Mouse (Mus musculus) embryonic stem cell, embryonic (primary cell): ENCODE measurements around the gene Zfp36.

ENCODE experiments used
- CTCF ChIA-PET, 4 experiments: fragments of 300-600 bp in 2 of 4; fragments of 350-600 bp in 2 of 4; sonication (Branson Sonifier 250); formaldehyde crosslinking; loops; one replicate each; lab custom pipeline; 2022; ENCODE audit warnings: inconsistent platforms in 2 of 4; lab: Charles Lee
- POLR2A ChIA-PET, 4 experiments: fragments of 300-600 bp in 2 of 4; fragments of 350-600 bp in 2 of 4; sonication (Branson Sonifier 250); formaldehyde crosslinking; loops; one replicate each; lab custom pipeline; 2022; ENCODE audit warnings: antibody characterized with exemption in 4 of 4, inconsistent platforms in 1 of 4; lab: Charles Lee

Zfp36 gene

DNA sequence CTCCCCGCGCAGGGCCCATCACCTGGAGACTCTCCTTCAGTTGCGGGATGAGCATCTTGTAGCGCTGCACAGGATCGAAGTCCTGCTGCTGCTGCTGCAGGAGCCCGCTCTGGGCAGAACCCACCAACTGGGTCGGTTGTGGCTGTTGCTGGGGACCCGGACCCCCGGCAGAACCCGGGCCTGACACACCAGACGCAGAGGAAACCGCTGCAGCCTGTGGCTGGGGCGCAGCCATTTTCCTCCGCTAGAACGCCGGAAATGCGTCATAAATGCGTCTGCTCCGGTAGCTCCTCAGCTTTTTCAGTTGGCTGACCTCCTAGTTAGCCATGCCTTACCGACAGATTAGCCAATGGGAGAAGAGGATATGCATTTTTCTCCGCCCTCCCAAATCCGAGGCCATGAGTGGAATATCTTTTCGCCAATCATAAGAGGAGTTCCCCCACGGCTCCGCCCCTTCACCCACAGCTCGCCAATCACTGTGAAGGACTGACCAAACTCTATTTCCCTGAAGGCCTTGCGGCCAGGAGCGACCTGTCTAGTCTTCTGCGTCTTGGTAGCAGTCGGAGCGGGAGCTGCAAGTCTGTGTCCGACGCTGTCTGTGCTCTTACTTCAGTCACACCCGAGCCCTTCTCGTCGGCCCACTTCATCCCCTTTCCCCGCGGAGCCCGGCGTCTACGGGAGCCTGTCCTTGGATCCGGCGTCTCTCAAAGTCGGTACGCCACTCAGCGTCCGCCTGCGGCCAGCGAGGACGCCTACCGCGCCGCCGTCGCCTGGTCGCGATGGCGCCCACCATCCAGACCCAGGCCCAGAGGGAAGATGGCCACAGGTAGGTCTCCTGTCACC lies 12.6 kb upstream of the Zfp36 start, which contains the start of the genes Med29 and Paf1:
TSS of gene Med29 (minus strand) at position 280 of the 843 bp plus-strand sequence.
TSS of gene Paf1 (plus strand) at position 523 of the 843 bp plus-strand sequence.
- POLR2A ChIA-PET = interaction anchor here (0.6 to 37.0 kb wide), 143 partner anchors 9 to 926 kb away, joined by 3 to 1116 read pairs (median 4); partner anchors contain the start of genes Rps16 (in 3 of the 4), Selenov (in 3 of the 4), Supt5 (in 3 of the 4) and Zfp36 (in 3 of the 4)
- CTCF ChIA-PET = interaction anchor here in 3 of 4 experiments (0.6 to 3.1 kb wide), 19 partner anchors 11 to 349 kb away, joined by 3 to 12 read pairs (median 4); partner anchors contain the start of genes Eid2b (in 1 of the 3), Gmfg (in 1 of the 3), Mrps12 (in 1 of the 3) and Rps16 (in 1 of the 3)

DNA sequence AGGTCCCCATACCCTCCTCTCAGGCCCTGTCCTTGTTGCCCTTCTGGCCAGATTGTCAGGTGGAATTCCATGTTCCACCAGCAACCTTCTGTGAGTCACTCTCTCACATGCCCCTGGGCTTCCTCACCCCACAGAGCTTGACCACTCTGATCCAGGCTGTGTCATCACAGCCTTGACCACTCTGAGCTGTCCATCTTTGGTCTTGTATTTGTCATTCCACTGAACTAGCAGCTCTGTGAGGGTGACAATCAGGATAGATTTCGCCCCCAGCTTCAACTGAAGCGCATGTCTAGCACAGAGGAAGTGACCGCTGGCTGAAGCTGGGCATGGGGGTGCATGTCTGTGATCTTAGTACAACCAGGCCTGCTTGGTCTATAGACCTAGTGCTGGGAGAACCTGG lies 10.3 kb upstream of the Zfp36 start:
- POLR2A ChIA-PET = interaction anchor here in 3 of 4 experiments (0.5 to 37.0 kb wide), 7 partner anchors 8 to 157 kb away, joined by 3 to 1116 read pairs (median 50); partner anchors contain the start of genes Plekhg2 (in 2 of the 3), Supt5 (in 2 of the 3), Zfp36 (in 2 of the 3) and Rps16 (in 1 of the 3)
- CTCF ChIA-PET = no interaction called here

DNA sequence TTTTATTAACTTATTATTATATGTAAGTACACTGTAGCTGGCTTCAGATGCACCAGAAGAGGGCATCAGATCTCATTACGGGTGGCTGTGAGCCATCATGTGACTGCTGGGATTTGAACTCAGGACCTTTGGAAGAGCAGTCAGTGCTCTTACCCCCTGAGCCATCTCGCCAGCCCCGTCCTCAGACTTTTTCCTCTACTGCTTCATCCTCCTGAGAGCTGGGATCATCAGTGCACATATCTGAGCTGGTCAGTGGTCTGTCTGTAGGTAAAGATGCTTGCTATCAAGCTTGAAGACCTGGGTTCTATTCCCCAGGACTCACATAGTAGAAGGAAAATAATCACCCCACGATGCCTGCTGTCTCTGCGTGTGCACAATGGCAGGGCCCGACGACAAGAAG lies 7.3 kb upstream of the Zfp36 start:
- CTCF ChIA-PET = interaction anchor here (0.6 to 2.1 kb wide), 12 partner anchors 11 to 354 kb away, joined by 3 to 11 read pairs (median 3); partner anchors contain the start of genes Mrps12 (in 1 of the 4), Rps16 (in 1 of the 4) and Sars2 (in 1 of the 4)
- POLR2A ChIA-PET = interaction anchor here (0.6 to 37.0 kb wide), 16 partner anchors 9 to 303 kb away, joined by 3 to 1116 read pairs (median 4); partner anchors contain the start of genes Plekhg2 (in 2 of the 4), Rps16 (in 2 of the 4), Supt5 (in 2 of the 4) and Zfp36 (in 2 of the 4)

DNA sequence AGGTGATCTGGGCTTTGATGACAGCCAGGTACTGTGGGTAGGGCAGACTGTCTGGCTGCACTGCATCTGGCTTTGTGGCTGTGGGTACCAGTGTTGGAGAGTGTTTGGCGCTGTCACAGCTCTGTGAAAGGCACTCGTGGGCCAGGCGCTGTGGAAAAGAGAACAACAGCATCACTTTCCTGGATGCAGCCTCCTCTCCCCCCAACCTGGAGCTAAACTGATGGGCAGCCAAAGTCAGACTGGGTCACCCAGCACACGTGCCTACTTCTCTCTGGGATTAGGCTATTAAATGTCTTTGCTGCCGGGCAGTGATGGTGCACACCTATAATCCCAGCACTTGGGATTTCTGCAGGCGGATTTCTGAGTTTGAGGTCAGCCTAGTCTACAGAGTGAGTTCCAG lies 6.8 kb upstream of the Zfp36 start:
- ChIA-PET CTCF (interaction anchor here (0.5 to 2.1 kb wide), 13 partner anchors 11 to 355 kb away, joined by 3 to 11 read pairs (median 3); partner anchors contain the start of genes Mrps12 (in 1 of the 4), Plekhg2 (in 1 of the 4) and Sars2 (in 1 of the 4)), POLR2A (interaction anchor here (0.7 to 37.0 kb wide), 15 partner anchors 8 to 244 kb away, joined by 3 to 1116 read pairs (median 5); partner anchors contain the start of genes Plekhg2 (in 2 of the 4), Rps16 (in 2 of the 4), Supt5 (in 2 of the 4) and Zfp36 (in 2 of the 4))

DNA sequence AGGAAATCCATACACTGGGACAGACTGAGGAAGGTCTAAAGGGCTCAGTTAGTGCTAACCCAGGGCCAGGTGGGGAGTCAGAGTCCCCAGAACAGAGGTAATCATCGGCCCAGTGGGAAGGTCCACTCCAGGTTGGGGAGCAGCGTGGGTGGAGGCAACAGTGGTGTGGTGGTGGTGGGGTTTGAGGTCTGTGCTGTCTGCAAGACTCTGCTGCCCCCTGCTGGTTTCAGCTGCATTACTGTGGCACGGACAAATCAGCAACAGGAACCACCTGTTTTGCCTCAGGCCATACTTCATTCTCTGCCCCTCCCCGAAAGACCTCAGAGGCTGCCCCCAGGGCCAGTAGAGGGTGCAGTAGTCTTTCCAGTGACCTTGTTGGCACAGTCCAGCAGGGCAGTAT lies 6.4 kb upstream of the Zfp36 start:
- CTCF ChIA-PET = interaction anchor here (0.5 to 2.1 kb wide), 14 partner anchors 11 to 322 kb away, joined by 3 to 11 read pairs (median 4); partner anchors contain the start of genes Gmfg (in 1 of the 4) and Plekhg2 (in 1 of the 4)
- POLR2A ChIA-PET = interaction anchor here in 3 of 4 experiments (0.6 to 37.0 kb wide), 17 partner anchors 8 to 347 kb away, joined by 3 to 1116 read pairs (median 5); partner anchors contain the start of genes Plekhg2 (in 2 of the 3), Rps16 (in 2 of the 3), Supt5 (in 2 of the 3) and Zfp36 (in 2 of the 3)

DNA sequence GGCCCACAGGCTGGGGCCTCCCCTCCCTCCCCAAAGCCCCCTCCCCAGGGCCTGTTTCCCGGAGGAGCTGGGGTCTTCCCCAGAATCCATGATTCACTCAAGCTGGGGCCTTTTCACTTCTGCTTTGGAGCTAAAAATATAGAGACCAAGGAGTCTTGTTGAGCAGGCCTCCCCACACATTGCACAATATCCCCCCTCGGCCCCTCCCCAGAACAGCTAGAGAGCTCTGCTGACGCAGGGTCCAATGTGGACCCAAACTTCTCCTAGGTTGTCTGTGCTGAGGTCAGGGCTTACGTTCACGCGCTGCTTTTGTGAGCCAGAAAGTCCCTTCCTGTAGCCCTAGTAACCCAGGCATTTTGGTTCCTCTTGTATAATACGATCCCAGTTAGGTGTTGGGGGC lies 6.0 kb upstream of the Zfp36 start:
- ChIA-PET CTCF (interaction anchor here in 3 of 4 experiments (0.6 to 2.1 kb wide), 11 partner anchors 11 to 175 kb away, joined by 3 to 11 read pairs (median 4); partner anchors contain the start of genes Gmfg (in 1 of the 3) and Plekhg2 (in 1 of the 3)), POLR2A (interaction anchor here in 3 of 4 experiments (0.6 to 37.0 kb wide), 16 partner anchors 7 to 347 kb away, joined by 3 to 1116 read pairs (median 4); partner anchors contain the start of genes Plekhg2 (in 2 of the 3), Rps16 (in 2 of the 3), Supt5 (in 2 of the 3) and Zfp36 (in 2 of the 3))

DNA sequence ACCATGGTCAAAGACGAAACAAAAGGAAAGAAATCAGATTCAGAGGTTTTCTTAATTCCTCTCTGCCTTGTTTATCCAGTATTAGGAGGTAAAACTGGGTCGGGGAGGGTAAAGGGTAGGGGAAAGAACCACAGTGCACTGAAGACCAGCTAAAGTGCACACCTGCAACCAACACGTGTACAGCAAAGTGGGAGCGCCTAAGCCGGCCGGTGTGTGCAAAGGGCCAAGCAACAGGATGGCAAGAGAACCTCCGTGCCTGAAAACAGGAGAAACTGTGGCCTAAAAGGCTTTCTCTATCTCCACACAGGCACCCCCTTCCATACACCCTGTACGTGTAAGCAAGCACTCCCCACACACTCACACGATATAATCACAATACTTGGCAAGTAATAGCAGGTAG lies 5.1 kb upstream of the Zfp36 start:
- ChIA-PET CTCF (interaction anchor here in 2 of 4 experiments (0.6 to 2.1 kb wide), 3 partner anchors 10 to 846 kb away, joined by 4 to 11 read pairs (median 5); no protein-coding TSS in a partner anchor), POLR2A (interaction anchor here in 2 of 4 experiments (1.6 to 37.0 kb wide), 9 partner anchors 5 to 47 kb away, joined by 3 to 1116 read pairs (median 350); partner anchors contain the start of genes Med29 (in 2 of the 2), Paf1 (in 2 of the 2), Plekhg2 (in 2 of the 2) and Rps16 (in 2 of the 2))

DNA sequence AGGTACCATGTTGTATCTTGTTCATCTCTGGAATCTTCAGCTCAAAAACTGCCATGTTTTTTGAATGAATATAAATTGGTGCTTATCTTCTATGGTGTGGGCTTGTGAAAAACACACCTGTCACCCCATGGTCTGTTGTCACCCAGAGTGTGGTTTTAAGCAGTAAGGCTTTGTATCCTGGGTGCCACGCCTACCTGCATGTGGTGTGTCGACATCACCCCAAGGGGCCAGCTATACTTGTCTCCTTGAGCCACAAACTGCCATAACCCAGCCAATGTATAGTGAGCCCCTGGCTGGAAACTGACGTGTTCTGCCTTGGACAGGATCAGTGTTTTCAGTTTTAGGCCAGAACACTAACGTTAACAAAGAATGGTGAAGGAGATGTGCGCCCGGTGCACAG lies 4.1 kb upstream of the Zfp36 start:
- POLR2A ChIA-PET = interaction anchor here in 3 of 4 experiments (0.8 to 37.0 kb wide), 19 partner anchors 5 to 102 kb away, joined by 3 to 1116 read pairs (median 12); partner anchors contain the start of genes Med29 (in 3 of the 3), Paf1 (in 3 of the 3), Dll3 (in 2 of the 3) and Plekhg2 (in 2 of the 3)
- CTCF ChIA-PET = interaction anchor here in 2 of 4 experiments (0.6 to 0.7 kb wide), 2 partner anchors 9 to 58 kb away, joined by 3 read pairs; no protein-coding TSS in a partner anchor

DNA sequence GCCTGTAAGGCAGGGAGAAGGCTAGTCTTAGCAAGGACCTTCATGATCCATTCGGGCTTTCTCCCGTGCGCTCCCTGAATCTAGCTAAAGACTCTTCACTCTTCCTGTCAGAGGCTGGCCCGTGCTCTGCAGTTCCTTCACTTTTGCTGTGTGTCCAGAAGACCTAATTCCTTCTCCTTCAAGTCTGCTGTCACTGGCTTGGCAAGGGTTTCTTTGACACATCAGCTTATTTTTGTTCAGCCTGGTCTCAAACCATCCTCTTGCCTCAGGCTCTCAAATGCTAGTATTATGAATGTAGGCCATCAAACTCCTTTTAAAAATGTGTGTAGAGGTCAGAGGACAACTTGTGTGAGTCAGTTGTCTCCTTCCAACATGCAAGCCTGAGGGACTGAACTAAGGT lies 3.6 kb upstream of the Zfp36 start:
- CTCF ChIA-PET = interaction anchor here in 2 of 4 experiments (0.7 to 1.2 kb wide), 2 partner anchors 39 to 57 kb away, joined by 3 to 4 read pairs; no protein-coding TSS in a partner anchor
- POLR2A ChIA-PET = interaction anchor here in 3 of 4 experiments (0.6 to 37.0 kb wide), 24 partner anchors 5 to 827 kb away, joined by 3 to 1116 read pairs (median 6); partner anchors contain the start of genes Med29 (in 3 of the 3), Paf1 (in 3 of the 3), Dll3 (in 2 of the 3) and Plekhg2 (in 2 of the 3)

DNA sequence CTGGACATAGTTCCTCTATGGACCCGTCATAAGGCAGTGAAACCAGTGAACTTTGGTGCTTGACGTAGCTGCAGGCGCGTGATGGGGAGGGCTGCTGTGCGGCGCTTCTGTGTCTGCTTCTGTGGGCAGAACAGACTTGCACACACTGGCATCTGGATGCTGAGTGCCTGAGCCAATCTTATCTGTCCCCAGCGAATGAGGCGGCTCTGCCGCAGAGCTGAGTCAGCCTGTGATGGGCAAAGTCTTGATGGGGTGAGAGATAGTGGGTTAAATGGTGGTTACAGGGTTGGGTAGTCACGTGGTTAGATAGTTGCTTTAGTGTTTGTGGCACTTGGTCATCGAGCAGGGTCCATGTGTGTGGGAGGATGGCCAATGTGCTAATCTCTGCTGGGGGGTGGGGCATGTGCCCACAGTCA lies 2.9 kb upstream of the Zfp36 start:
- CTCF ChIA-PET = interaction anchor here in 2 of 4 experiments (0.6 to 1.3 kb wide), 4 partner anchors 37 to 443 kb away, joined by 3 to 5 read pairs (median 4); no protein-coding TSS in a partner anchor
- POLR2A ChIA-PET = interaction anchor here in 3 of 4 experiments (0.6 to 37.0 kb wide), 40 partner anchors 4 to 974 kb away, joined by 3 to 1116 read pairs (median 5); partner anchors contain the start of genes Med29 (in 3 of the 3), Paf1 (in 3 of the 3), Rps16 (in 3 of the 3) and Dll3 (in 2 of the 3)

DNA sequence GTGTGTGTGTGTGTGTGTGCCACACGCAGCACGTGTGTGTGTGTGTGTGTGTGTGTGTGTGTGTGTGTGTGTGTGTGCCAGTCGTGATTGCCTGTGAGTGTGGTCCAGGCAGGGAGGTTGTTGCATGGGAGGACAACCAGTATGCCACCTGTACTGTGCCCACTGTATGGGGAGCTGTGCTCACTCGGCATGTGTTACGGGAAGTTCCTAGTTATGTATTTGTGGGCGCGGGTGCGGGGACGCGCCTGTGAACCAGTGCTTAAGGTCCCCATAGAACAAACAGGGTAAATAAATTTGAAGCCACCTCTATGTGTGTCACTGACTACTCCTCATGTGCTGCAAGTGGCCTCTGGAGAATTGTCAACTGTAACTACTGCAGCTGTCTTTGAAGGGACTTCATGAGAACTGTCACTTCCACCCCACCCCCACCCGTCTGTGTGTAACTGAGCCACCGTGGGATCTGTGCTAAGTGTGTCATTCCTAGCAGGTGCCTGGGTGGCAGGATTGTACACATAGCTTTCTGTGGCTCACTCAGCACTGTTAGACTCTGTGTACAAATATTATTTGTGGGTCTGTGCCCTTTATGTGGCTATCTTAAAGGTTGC lies 2.4 kb upstream of the Zfp36 start:
- ChIA-PET POLR2A (interaction anchor here in 3 of 4 experiments (0.5 to 37.0 kb wide), 46 partner anchors 4 to 1898 kb away, joined by 3 to 1116 read pairs (median 4); partner anchors contain the start of genes Med29 (in 3 of the 3), Paf1 (in 3 of the 3), Plekhg2 (in 3 of the 3) and Rps16 (in 3 of the 3)), CTCF (interaction anchor here in 2 of 4 experiments (0.6 to 1.3 kb wide), 6 partner anchors 10 to 443 kb away, joined by 3 to 5 read pairs (median 4); partner anchors contain the start of genes Med29 (in 1 of the 2) and Paf1 (in 1 of the 2))

DNA sequence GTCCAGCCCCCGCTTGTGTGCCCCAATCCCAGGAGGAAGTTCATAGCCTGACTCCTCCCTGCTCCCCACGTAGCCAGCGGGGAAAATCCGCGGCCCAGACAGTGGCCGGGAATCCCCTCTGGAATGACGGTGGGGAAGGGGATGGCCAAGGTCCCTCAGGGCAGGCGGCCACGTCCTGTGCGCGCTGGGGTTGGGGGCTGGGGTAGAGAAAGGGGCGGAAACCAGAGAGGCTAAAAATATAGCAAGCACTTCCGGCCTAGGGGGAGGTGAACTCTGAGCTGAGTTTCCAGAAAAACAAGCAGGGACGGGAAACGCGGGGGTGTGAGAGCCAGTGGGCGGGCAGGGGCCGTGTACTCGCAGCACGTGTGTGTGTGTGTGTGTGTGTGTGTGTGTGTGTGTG lies 1.9 kb upstream of the Zfp36 start:
- CTCF ChIA-PET = interaction anchor here in 3 of 4 experiments (0.6 to 1.3 kb wide), 6 partner anchors 11 to 319 kb away, joined by 3 to 5 read pairs (median 3); partner anchors contain the start of genes Eid2 (in 1 of the 3), Med29 (in 1 of the 3), Paf1 (in 1 of the 3) and Selenov (in 1 of the 3)
- POLR2A ChIA-PET = interaction anchor here in 3 of 4 experiments (0.6 to 37.0 kb wide), 40 partner anchors 3 to 1898 kb away, joined by 3 to 1116 read pairs (median 5); partner anchors contain the start of genes Med29 (in 3 of the 3), Paf1 (in 3 of the 3), Plekhg2 (in 3 of the 3) and Rps16 (in 3 of the 3)

DNA sequence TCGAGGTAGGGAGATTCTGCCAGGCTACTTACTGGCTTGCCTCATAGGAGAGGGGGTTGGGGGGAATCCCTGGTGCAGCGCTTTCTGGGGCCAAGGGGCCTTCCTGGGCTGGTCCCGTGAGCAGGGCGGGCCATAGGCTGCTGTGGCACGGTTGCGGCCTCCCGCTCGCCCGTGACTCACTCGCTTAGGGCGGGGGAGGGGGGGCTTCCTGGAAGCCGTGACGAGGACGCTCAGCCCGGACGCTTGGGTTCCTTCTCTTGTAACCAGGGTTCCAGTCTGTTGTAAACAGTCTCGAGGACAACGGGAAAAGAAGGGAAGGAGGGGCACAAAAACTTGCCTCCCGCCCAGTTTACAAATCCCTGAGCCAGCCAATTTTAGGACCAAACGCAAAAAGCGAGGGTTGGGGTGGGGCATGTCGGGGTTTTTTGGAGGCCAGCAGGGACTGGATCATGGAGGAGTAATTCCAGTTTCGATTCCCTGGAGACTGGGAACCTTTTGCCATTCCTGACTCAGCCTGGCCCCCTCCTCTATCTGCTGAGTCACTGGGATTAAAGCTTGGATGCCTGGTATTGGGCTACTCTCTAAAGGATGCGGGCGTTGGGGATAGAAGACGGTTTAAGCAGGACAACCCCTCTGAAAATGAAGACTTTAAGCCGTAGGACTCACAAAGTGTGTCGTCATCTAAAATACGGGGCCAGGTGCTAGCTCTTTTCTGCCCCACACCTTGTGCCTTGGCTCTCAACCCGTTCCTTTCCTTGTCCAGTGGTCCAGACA lies 1.2 kb upstream of the Zfp36 start:
- POLR2A ChIA-PET = interaction anchor here (0.6 to 37.0 kb wide), 34 partner anchors 2 to 1899 kb away, joined by 3 to 1116 read pairs (median 4); partner anchors contain the start of genes Med29 (in 4 of the 4), Paf1 (in 4 of the 4), Plekhg2 (in 3 of the 4) and Rps16 (in 3 of the 4)
- CTCF ChIA-PET = interaction anchor here in 3 of 4 experiments (0.6 to 1.3 kb wide), 6 partner anchors 11 to 320 kb away, joined by 3 to 5 read pairs (median 3); partner anchors contain the start of genes Eid2 (in 1 of the 3), Med29 (in 1 of the 3), Paf1 (in 1 of the 3) and Selenov (in 1 of the 3)
